Mouse (Mus musculus): Measurements from ENCODE around the gene Kcnq2.

Kcnq2 gene

GRCm38 (mm10) chr2:181147546-181148317 lies 12.6 kb upstream of the Kcnq2 start:
- DNase-seq (ENCODE audit: low read depth): no peak

- no peak for DNase-seq (ENCODE audit: low read depth)
Measured at GRCm38 (mm10) chr2:181146976-181147545, 12.0 kb upstream of the Kcnq2 start.

- DNase-seq (ENCODE audit: low read depth): no peak
Measured at GRCm38 (mm10) chr2:181144675-181145074, 9.6 kb upstream of the Kcnq2 start.

- DNase-seq (ENCODE audit: low read depth): no peak
Measured at GRCm38 (mm10) chr2:181143509-181144276, 8.6 kb upstream of the Kcnq2 start.

GRCm38 (mm10) chr2:181142703-181143135 lies 7.6 kb upstream of the Kcnq2 start:
- no peak for DNase-seq (ENCODE audit: low read depth)

GRCm38 (mm10) chr2:181139641-181140193 lies 4.6 kb upstream of the Kcnq2 start:
- DNase-seq (ENCODE audit: low read depth): no peak

GRCm38 (mm10) chr2:181136934-181137333 lies 1.8 kb upstream of the Kcnq2 start:
- DNase-seq (ENCODE audit: low read depth): no peak

GRCm38 (mm10) chr2:181135446-181135818 lies 332 bp upstream of the Kcnq2 start:
- DNase-seq (ENCODE audit: low read depth): no peak

GRCm38 (mm10) chr2:181133837-181134590 lies 1.1 kb downstream of the Kcnq2 start:
- no peak for DNase-seq (ENCODE audit: low read depth)

- no peak for DNase-seq (ENCODE audit: low read depth)
Measured at GRCm38 (mm10) chr2:181130245-181130644, 4.9 kb downstream of the Kcnq2 start.

GRCm38 (mm10) chr2:181128963-181129362 lies 6.1 kb downstream of the Kcnq2 start:
- no peak for DNase-seq (ENCODE audit: low read depth)

- DNase-seq (ENCODE audit: low read depth): no peak
Measured at GRCm38 (mm10) chr2:181127786-181128185, 7.3 kb downstream of the Kcnq2 start.

GRCm38 (mm10) chr2:181125726-181126455 lies 9.2 kb downstream of the Kcnq2 start:
- DNase-seq (ENCODE audit: low read depth): no peak

GRCm38 (mm10) chr2:181122642-181123041 lies 12.5 kb downstream of the Kcnq2 start:
- DNase-seq (ENCODE audit: low read depth): no peak

- DNase-seq (ENCODE audit: low read depth): no peak
Measured at GRCm38 (mm10) chr2:181120922-181121449, 14.1 kb downstream of the Kcnq2 start.

- DNase-seq (ENCODE audit: low read depth): no peak
Measured at GRCm38 (mm10) chr2:181119952-181120351, 15.1 kb downstream of the Kcnq2 start.

GRCm38 (mm10) chr2:181116436-181116835 lies 18.7 kb downstream of the Kcnq2 start:
- no peak for DNase-seq (ENCODE audit: low read depth)

- no peak for DNase-seq (ENCODE audit: low read depth)
Measured at GRCm38 (mm10) chr2:181115367-181115766, 19.7 kb downstream of the Kcnq2 start.

GRCm38 (mm10) chr2:181113762-181114361 lies 21.2 kb downstream of the Kcnq2 start:
- no peak for DNase-seq (ENCODE audit: low read depth)

GRCm38 (mm10) chr2:181111665-181112064 lies 23.4 kb downstream of the Kcnq2 start:
- no peak for DNase-seq (ENCODE audit: low read depth)

- DNase-seq (ENCODE audit: low read depth): no peak
Measured at GRCm38 (mm10) chr2:181104111-181104510, 31.0 kb downstream of the Kcnq2 start.

All from fibroblast of lung, adult 2 months (primary cell).